Mouse (Mus musculus) adrenal gland, adult 18-20 months (tissue): ENCODE measurements around the gene Crmp1. TPM values are rescaled to one million over a fixed set of nuclear protein-coding genes. Genes with fewer than 3 reads are reported as not detected.

Source experiments
- DNase-seq, 2 experiments: peaks; one replicate each; pipeline ENCODE4 v3.0.0; 2021 to 2022; ENCODE audit warnings: low spot score in 2 of 2
- total RNA-seq, 2 experiments: library from RNA; stranded (reverse); gene quantifications; 1 replicate in 1 of 2; 2 replicates in 1 of 2; pipeline ENCODE4 v1.2.3; 2021

The Crmp1 gene
- total RNA-seq, 2 experiments from 2014 or later = 8.2 to 10.5 TPM

- peak; percentile 34 to 45 for DNase-seq
Measured at GRCm38 (mm10) chr5:37288374-37288773, 46.6 kb downstream of the Crmp1 start.

GRCm38 (mm10) chr5:37289236-37289635, 47.5 kb downstream of the Crmp1 start:
- peak in 1 of 2 experiments; percentile 33 for DNase-seq

DNA sequence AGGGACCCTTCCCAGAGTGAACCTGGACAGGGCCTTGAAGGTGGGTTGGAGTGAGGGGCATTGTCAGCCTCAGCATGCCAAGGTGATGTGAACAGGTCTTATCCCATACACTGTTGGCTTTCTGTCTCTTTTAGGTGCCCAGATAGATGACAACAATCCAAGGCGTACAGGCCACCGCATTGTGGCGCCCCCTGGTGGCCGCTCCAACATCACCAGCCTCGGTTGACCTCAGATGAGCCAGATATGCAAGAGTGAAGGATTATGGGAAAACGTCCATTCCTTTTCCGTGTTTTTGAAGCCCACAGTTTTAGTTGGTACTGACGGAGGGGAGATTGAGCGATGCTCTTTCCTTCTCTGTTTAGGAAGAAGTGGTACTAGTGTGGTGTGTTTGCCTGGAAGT, 49.2 kb downstream of the Crmp1 start:
- DNase-seq = no peak

DNA sequence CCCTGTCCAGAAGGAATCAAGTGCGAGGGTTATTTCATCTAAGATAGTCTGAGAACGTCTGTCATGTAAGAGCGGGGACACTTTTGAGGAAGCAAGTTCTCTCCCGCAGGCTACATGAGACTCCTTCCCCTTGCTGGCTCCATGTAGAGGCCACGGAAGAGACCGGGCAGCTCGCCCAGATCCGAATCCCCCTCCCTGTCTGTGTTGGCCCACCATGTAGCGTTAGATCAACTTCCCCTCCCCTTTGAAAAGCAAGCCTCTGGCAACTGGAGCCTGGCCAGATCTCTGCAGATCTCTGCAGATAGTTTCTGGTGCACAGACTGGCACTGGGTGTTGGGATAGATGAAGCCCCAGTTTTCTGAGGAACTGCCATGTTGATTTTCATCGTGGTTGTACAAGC, 55.0 kb downstream of the Crmp1 start:
- DNase-seq = no peak

GRCm38 (mm10) chr5:37298370-37298769, 56.6 kb downstream of the Crmp1 start:
- DNase-seq = peak; percentile 32 to 34

GRCm38 (mm10) chr5:37310026-37310425, 68.3 kb downstream of the Crmp1 start:
- no peak for DNase-seq

- DNase-seq = no peak
Measured at GRCm38 (mm10) chr5:37312980-37313722, 71.4 kb downstream of the Crmp1 start.

- DNase-seq = no peak
Measured at GRCm38 (mm10) chr5:37318715-37319114, 77.0 kb downstream of the Crmp1 start.

- DNase-seq = no peak
Measured at GRCm38 (mm10) chr5:37320174-37320573, 78.4 kb downstream of the Crmp1 start.

DNA sequence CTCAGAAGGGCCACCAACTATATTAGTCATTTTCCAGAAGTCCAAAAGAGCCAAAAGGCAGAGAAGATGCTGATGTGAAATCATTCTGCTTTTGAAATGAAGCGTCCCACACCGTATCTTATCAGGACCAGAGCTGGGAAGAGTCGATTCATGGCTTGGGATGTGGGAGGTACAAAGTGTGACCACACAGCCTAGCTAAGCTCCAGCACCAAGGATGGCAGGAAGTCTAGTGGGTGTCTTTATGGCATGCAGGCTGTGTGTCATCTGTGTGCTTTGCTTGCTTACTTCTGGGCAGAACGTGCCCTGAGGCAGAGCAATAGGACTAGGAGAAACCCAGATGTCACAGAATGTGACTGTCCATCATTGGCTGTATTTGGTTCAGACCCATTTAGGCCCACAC, 79.0 kb downstream of the Crmp1 start:
- DNase-seq = no peak

DNA sequence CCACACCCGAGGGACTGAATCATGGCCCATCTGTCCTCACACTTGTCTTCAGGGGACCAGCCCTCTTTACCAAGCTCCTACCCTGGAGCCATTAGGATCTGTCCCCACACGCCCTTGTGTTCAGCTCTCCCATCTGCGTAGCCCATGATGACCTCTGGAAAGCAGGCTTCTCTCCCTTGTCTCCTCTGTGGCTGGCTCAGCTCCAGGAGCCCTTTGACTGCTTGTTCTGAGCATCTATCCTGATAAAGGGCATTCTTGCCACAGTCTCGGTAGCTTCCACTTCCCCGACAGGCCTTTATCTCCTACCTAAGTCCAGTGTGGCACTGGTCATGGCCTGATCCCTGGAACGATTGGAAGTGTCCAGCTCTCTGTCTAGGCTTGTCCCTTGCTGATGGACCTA, 84.9 kb downstream of the Crmp1 start:
- DNase-seq = no peak

- DNase-seq = no peak
Measured at GRCm38 (mm10) chr5:37330449-37331132, 88.9 kb downstream of the Crmp1 start.

DNA sequence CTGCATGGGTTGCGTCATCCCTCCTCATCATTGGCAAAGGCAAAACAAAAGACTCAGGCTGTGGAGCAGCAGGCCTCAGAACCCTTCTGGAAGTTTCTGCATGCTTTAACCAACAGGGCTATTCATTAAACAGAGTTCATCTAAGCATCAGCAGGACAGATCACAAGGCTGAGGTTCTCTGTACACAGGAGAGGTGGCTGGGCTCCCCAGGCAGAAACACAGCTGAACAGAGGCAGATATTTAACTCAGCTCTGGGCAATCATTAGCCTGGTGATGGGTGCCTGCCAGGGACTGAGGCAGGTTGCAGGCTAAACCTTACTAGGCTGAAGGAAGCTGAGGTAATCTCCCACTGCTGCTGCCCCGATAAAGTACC, 89.4 kb downstream of the Crmp1 start:
- DNase-seq = no peak

DNA sequence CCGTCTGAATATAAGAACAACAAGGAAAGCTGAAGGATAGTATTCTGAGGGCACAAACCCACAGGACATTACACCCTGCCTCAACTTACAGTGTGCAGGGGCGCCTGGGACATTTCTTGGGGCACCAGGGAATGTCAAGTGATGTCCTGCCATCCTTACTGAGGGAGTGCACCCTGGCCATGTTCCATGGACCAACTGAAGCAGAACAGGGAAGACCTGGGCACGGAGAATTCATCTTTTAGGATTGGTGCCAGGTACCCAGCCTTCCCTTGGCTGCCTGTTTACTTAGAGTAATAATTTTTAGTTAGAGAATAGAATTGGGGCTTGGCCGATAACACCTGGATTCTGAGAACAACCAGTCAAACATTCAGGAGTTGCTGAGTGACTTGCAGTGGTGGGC, 90.3 kb downstream of the Crmp1 start:
- DNase-seq = no peak

DNA sequence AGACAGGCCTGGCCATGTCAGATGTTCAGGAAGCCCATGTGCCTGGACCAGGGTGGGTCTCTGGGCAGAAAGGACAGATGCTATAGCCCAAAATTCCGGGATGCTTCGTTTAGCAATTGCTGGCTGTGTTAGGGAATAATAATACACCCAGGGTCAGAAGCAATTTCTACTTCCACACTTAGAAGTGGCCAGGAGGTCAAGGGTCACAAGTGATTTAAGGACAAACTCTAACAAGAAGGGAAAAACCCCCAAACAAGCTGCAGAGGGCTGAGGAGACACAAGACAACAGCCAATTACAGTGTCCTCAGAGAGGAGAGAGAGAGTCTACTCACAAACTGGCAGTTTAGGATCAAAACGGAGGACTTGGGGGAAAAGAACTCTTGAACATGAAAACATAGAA, 93.3 kb downstream of the Crmp1 start:
- DNase-seq = no peak

DNA sequence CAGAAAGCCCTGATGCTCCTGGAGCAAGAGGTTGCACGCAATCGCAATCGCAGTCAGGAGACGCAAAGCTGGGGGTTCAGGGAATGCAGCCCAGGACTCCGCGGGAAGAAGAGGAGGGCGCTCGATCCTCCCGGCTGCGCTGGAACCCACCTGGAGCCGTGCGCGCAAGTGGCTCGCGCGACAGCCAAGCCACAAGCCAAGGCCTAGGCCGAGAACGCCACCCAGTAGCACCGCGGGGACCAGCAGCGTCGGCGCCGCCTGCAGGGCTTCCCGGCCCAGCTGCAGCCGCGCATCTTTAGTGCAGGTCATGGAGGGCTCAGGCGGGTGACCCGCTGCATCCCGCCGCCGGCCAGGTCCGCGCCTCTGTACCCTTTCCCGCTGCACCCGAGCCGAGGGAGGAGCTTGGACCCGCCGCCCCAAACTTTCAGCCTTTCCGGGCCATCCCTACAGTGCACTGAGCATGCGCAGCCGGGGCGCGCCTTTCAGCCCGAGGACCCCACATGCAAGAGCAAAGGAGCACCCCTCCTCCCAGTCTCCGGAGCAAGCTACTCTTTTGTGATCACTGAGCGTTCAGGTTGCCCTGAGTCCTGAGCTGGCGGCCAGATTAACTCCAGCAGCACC, 94.9 kb downstream of the Crmp1 start, which contains the start of gene Evc:
Gene Evc (minus strand): TSS at position 410 of the 621 bp plus-strand sequence.
- DNase-seq = peak; percentile 65 to 69

DNA sequence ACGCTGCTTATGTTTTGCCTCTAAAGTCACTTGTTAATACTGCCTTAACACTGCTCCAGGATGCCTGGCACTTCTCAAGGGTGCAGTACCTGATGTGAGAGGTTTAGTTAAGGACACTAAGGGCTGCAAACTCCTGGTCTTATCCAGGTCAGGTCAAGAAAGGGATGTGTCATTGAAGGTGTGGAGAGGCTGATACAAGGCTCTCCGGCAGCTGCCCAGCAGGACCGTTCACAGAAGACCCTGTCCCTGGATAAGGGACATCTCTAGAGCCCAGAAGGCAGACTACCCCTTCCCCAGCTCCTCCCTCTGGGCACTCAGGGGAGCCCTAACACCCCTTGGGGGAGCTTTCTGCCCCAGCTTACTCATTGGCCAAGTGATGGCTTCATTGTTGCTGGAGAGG, 96.0 kb downstream of the Crmp1 start:
- no peak for DNase-seq

DNA sequence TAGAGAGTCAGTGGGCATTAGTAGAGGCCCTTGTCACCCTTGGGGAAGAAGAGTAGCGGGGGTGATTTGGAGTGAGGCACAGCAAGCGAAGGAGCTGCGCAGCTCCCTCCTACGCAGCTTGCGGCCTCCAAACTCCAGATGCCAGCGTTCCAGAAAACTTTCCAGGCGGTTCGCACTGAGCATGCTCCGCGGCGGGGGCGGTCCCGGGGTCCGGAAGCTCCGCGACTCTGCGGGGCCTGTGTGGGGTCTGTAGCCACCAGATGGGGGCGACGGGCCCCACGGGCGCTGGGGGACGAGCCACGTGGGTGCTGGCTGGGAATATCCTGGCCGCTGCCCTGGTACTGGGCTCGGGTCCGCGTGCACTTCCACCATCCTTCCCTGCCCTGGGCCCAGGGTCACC, 96.5 kb downstream of the Crmp1 start, which contains the start of gene Evc2:
Gene Evc2 (plus strand): TSS at position 212 of the 400 bp plus-strand sequence.
- peak; percentile 71 to 75 for DNase-seq
